Mouse (Mus musculus) limb, embryonic 11.5 days (tissue): ENCODE data around the gene Cldn12. TPM values are rescaled to one million over a fixed set of nuclear protein-coding genes. Genes with fewer than 3 reads are reported as not detected.

Source experiments
- ATAC-seq: fragments of 200-750 bp; cut with Nextera tagmentation; 2 replicates; pipeline ENCODE4 v1.8.0; 2017; ENCODE audit warnings: low read depth; ENCODE audit not compliant: insufficient number of reproducible peaks, low FRiP score, low TSS enrichment
- DNase-seq: peaks from one replicate; pipeline ENCODE4 v3.0.0-alpha.2; 2015; ENCODE audit warnings: low spot score
- H3K27ac ChIP-seq: fragments of 300-500 bp; sonication (generic); replicated peaks from 2 replicates; pipeline ENCODE4 v1.5.1; 2014; ENCODE audit warnings: low read depth, mild to moderate bottlenecking, low read length
- H3K27me3 ChIP-seq: fragments of 300-500 bp; sonication (generic); 2 replicates; pipeline ENCODE4 v1.6.1; 2014; ENCODE audit warnings: mild to moderate bottlenecking, low read length, mixed read lengths; ENCODE audit not compliant: control insufficient read depth, insufficient read depth
- H3K36me3 ChIP-seq: fragments of 300-500 bp; sonication (generic); 2 replicates; pipeline ENCODE4 v1.6.1; 2014; ENCODE audit warnings: mild to moderate bottlenecking, low read length, moderate library complexity, mixed read lengths; ENCODE audit not compliant: control insufficient read depth, insufficient read depth
- H3K4me1 ChIP-seq: fragments of 300-500 bp; sonication (generic); 2 replicates; pipeline ENCODE4 v1.6.1; 2014; ENCODE audit warnings: low read length, mixed read lengths; ENCODE audit not compliant: control insufficient read depth, insufficient read depth
- H3K4me2 ChIP-seq: fragments of 300-500 bp; sonication (generic); 2 replicates; pipeline ENCODE4 v1.6.1; 2014; ENCODE audit warnings: low read depth, mild to moderate bottlenecking, moderate library complexity; ENCODE audit not compliant: severe bottlenecking
- H3K4me3 ChIP-seq: fragments of 300-500 bp; sonication (generic); 2 replicates; pipeline ENCODE4 v1.5.1; 2014; ENCODE audit warnings: low read depth, low read length
- H3K9ac ChIP-seq: fragments of 300-500 bp; sonication (generic); 2 replicates; pipeline ENCODE4 v1.6.1; 2014; ENCODE audit warnings: mild to moderate bottlenecking, low read length
- H3K9me3 ChIP-seq: fragments of 300-500 bp; sonication (generic); 2 replicates; pipeline ENCODE4 v1.6.1; 2016; ENCODE audit warnings: low read length; ENCODE audit not compliant: control insufficient read depth
- WGBS: fragments of 180-500 bp; shearing (Covaris S2); extraction: QIAGEN DNeasy Blood & Tissue Kit; methylation state at CpG from one replicate; pipeline ENCODE4 v1.1.7; 2014; 5-methylcytosine and 5-hydroxymethylcytosine counted together
- polyA plus RNA-seq: library from polyadenylated mRNA; unstranded; fragments of >200 nt; fragmentation: Nextera tagmentation; extraction: Ambion mirVana; gene quantifications from 2 replicates; pipeline ENCODE4 v1.2.1, GENCODE M21; 2014

Cldn12 gene
- polyA plus RNA-seq, 1 experiment from 2014 or later, result 22.0 TPM

GRCm38 (mm10) chr5:5483254-5483858 lies 31.4 kb downstream of the Cldn12 start:
- Histone ChIP-seq H3K4me1 (no peaks in the 10 kb centered on the region), H3K9me3 (no peaks in the 10 kb centered on the region), H3K4me3 (no peak overlapping the region), H3K36me3 (no peaks in the 10 kb centered on the region), H3K4me2 (no peak overlapping the region), H3K27me3 (no peaks in the 10 kb centered on the region), H3K9ac (no peak overlapping the region), H3K27ac (no peak overlapping the region)
- 61% methylated on average over 9 of the region's 9 CpGs for WGBS
- no peak for DNase-seq
- ATAC-seq, result peak; percentile 65; the same call in 1 of the 2 replicates

DNA sequence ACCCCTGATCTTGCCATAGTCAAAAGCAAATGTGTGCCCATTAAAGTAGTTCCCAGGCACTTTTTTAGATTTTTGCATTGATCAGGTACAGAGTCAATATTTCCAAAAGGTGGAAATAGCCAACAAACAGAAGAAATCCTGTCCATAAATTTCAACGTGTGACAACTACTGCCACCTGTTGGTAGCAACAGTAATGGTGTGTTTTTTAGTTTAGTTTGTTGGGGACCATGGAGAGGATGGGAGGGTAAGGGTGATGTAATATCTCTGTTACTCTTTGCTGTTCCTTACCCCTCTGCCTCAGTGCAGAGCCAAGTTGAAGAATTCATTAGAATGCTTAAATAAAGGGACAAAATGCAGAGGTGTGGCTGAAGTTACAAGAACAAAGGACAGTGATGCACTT lies 33.1 kb downstream of the Cldn12 start:
- DNase-seq (peak; percentile 16), ATAC-seq (no peak)

GRCm38 (mm10) chr5:5479043-5479442 lies 35.7 kb downstream of the Cldn12 start, which contains the start of gene 1700015F17Rik:
1700015F17Rik (minus strand) TSS chr5:5479143.
- Histone ChIP-seq H3K36me3 (no peaks in the 10 kb centered on the region), H3K4me3 (no peak within 1 kb of the TSS), H3K4me2 (no peak within 1 kb of the TSS), H3K9me3 (no peaks in the 10 kb centered on the region), H3K4me1 (no peaks in the 10 kb centered on the region), H3K27ac (no peak within 1 kb of the TSS), H3K27me3 (no peaks in the 10 kb centered on the region), H3K9ac (no peak within 1 kb of the TSS)
- ATAC-seq (no peak), DNase-seq (peak; percentile 11)
- 95% methylated on average over 6 of the region's 6 CpGs for WGBS

More for the DNA sequence above, 33.1 kb downstream of the Cldn12 start:
- Histone ChIP-seq H3K9ac (no peak overlapping the region), H3K4me1 (no peaks in the 10 kb centered on the region), H3K36me3 (no peaks in the 10 kb centered on the region), H3K4me2 (no peak overlapping the region), H3K4me3 (no peak overlapping the region), H3K27ac (no peak overlapping the region), H3K9me3 (no peaks in the 10 kb centered on the region), H3K27me3 (no peaks in the 10 kb centered on the region)
- whole genome bisulfite sequencing, result 4% methylated on average over 1 of the region's 1 CpGs

GRCm38 (mm10) chr5:5476133-5476532 lies 38.6 kb downstream of the Cldn12 start:
- no peak for ATAC-seq
- no peak overlapping the region for H3K4me3 ChIP-seq
- H3K27me3 ChIP-seq, result no peaks in the 10 kb centered on the region
- H3K27ac ChIP-seq, result no peak overlapping the region
- H3K9ac ChIP-seq, result no peak overlapping the region
- H3K4me1 ChIP-seq, result no peaks in the 10 kb centered on the region
- no peaks in the 10 kb centered on the region for H3K9me3 ChIP-seq
- 82% methylated on average over 4 of the region's 4 CpGs for WGBS
- H3K36me3 ChIP-seq, result no peaks in the 10 kb centered on the region
- DNase-seq, result no peak
- no peak overlapping the region for H3K4me2 ChIP-seq

GRCm38 (mm10) chr5:5465256-5465655 lies 49.5 kb downstream of the Cldn12 start:
- no peaks in the 10 kb centered on the region for H3K36me3 ChIP-seq
- no peak overlapping the region for H3K9ac ChIP-seq
- no peaks in the 10 kb centered on the region for H3K4me1 ChIP-seq
- no peak overlapping the region for H3K4me3 ChIP-seq
- WGBS, result 79% methylated on average over 1 of the region's 1 CpGs
- no peak for ATAC-seq
- no peaks in the 10 kb centered on the region for H3K27me3 ChIP-seq
- no peaks in the 10 kb centered on the region for H3K9me3 ChIP-seq
- no peak overlapping the region for H3K4me2 ChIP-seq
- DNase-seq, result no peak
- H3K27ac ChIP-seq, result no peak overlapping the region

Other genes starting within 250 kb of the Cldn12 start
- 22.7 and 26.0 TPM in 2 replicates for gene Cdk14, start 94.6 kb downstream of the Cldn12 start, polyA plus RNA-seq
- gene 1700015F17Rik, start 35.8 kb downstream of the Cldn12 start, polyA plus RNA-seq, result not detected in 2 replicates
- gene Gtpbp10, start 44.6 kb upstream of the Cldn12 start, polyA plus RNA-seq, result 34.2 and 40.7 TPM in 2 replicates
- 0.47 and 0.60 TPM in 2 replicates for gene Gm8773, start 58.8 kb upstream of the Cldn12 start, polyA plus RNA-seq
- gene Cfap69, start 149.3 kb upstream of the Cldn12 start, polyA plus RNA-seq, result 2.5 and 3.6 TPM in 2 replicates
- gene Steap2, start 179.6 kb upstream of the Cldn12 start, polyA plus RNA-seq, result 7.1 and 8.4 TPM in 2 replicates
- gene Steap1, start 234.4 kb upstream of the Cldn12 start, polyA plus RNA-seq, result 3.5 and 4.8 TPM in 2 replicates